Mouse (Mus musculus) stomach, postnatal 0 days (tissue): ENCODE measurements around the gene Klhl35. TPM values are rescaled to one million over a fixed set of nuclear protein-coding genes. Genes with fewer than 3 reads are reported as not detected.

Experiments used
- ATAC-seq: fragments of 200-750 bp; cut with Nextera tagmentation; 2 replicates; pipeline ENCODE4 v1.8.0; 2017; ENCODE audit not compliant: low FRiP score, low TSS enrichment
- DNase-seq: peaks from one replicate; pipeline ENCODE4 v3.0.0-alpha.2; 2016; ENCODE audit warnings: low spot score
- H3K27ac ChIP-seq: fragments of 300-500 bp; sonication (generic); replicated peaks from 2 replicates; pipeline ENCODE4 v1.5.1; 2014; ENCODE audit warnings: mild to moderate bottlenecking, control low read depth
- H3K27me3 ChIP-seq: fragments of 300-500 bp; sonication (generic); 2 replicates; pipeline ENCODE4 v1.6.1; 2014; ENCODE audit warnings: low read length; ENCODE audit not compliant: control insufficient read depth, insufficient read depth
- H3K36me3 ChIP-seq: fragments of 300-500 bp; sonication (generic); 2 replicates; pipeline ENCODE4 v1.6.1; 2014; ENCODE audit warnings: low read length, mixed read lengths; ENCODE audit not compliant: control insufficient read depth, insufficient read depth
- H3K4me1 ChIP-seq: fragments of 300-500 bp; sonication (generic); replicated peaks from 2 replicates; pipeline ENCODE4 v1.6.1; 2014; ENCODE audit warnings: antibody characterized with exemption; ENCODE audit not compliant: control insufficient read depth, insufficient read depth
- H3K4me2 ChIP-seq: fragments of 300-500 bp; sonication (generic); replicated peaks from 2 replicates; pipeline ENCODE4 v1.6.1; 2014; ENCODE audit warnings: low read depth, mild to moderate bottlenecking, control low read depth, moderate library complexity
- H3K4me3 ChIP-seq: fragments of 300-500 bp; sonication (generic); 2 replicates; pipeline ENCODE4 v1.5.1; 2014; ENCODE audit warnings: low read depth, low read length, control low read depth
- H3K9ac ChIP-seq: fragments of 300-500 bp; sonication (generic); 2 replicates; pipeline ENCODE4 v1.6.1; 2014; ENCODE audit warnings: mild to moderate bottlenecking, low read length, control low read depth, mixed read lengths
- H3K9me3 ChIP-seq: fragments of 300-500 bp; sonication (generic); 2 replicates; pipeline ENCODE4 v1.6.1; 2016; ENCODE audit warnings: low read length; ENCODE audit not compliant: control insufficient read depth
- CTCF ChIP-seq: IDR thresholded peaks from 2 replicates; pipeline ENCODE4 v1.5.1; 2016; ENCODE audit warnings: antibody characterized with exemption, low read depth, mild to moderate bottlenecking, moderate library complexity
- EP300 ChIP-seq: optimal IDR thresholded peaks from 2 replicates; pipeline ENCODE3; 2016; ENCODE audit warnings: antibody characterized with exemption
- WGBS: fragments of 180-500 bp; shearing (Covaris S2); extraction: QIAGEN DNeasy Blood & Tissue Kit; methylation state at CpG from one replicate; pipeline ENCODE4 v1.1.7; 2014; 5-methylcytosine and 5-hydroxymethylcytosine counted together
- polyA plus RNA-seq: library from polyadenylated mRNA; unstranded; fragments of >200 nt; fragmentation: Nextera tagmentation; extraction: Ambion mirVana; gene quantifications from 2 replicates; pipeline ENCODE4 v1.2.1, GENCODE M21; 2015

Gene Klhl35
- polyA plus RNA-seq, 1 experiment from 2014 or later: 0.97 TPM

GRCm38 (mm10) chr7:99475562-99475911 is 9.7 kb downstream of the Klhl35 start:
- Histone ChIP-seq H3K27me3 (no peaks in the 10 kb centered on the region), H3K4me3 (no peak overlapping the region), H3K27ac (no peak overlapping the region), H3K9ac (no peak overlapping the region), H3K4me1 (no peaks in the 10 kb centered on the region), H3K4me2 (no peak overlapping the region), H3K9me3 (no peaks in the 10 kb centered on the region), H3K36me3 (peaks cover 21% of the 10 kb centered on the region)
- DNase-seq (no peak), ATAC-seq (no peak)
- WGBS: 80% methylated on average over 2 of the region's 2 CpGs
- no peak for TF ChIP-seq CTCF
- TF ChIP-seq EP300: no peak

DNA sequence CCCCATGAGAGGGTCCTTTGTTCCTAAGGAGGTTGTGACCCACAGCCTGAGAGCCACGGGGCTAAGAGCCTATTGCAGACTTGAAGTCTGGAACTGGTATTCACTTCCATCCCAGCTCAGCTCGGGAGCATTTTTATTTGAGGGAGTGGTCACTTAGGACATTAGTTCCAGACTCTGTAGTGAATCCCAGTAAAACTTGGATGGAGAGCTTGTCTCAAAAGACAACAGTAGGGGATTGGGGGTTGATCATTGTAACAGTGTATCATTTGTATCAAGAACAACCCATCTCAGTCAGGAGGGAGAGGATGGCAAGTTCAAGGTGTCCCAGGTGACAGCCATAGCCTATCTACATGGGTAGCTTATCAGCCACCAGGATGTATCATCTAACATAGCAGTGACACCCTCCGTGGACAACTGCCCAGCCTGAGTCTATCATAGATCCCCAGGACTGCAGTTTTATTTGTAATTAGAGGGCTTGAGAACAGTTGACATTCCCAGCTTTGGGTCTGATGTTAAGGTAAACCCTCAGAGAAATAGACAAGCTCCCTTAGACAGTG is 10.8 kb downstream of the Klhl35 start:
- Histone ChIP-seq H3K4me3 (no peak overlapping the region), H3K27ac (no peak overlapping the region), H3K4me2 (no peak overlapping the region), H3K27me3 (no peaks in the 10 kb centered on the region), H3K36me3 (peaks cover 26% of the 10 kb centered on the region), H3K4me1 (peaks cover under 1% of the 10 kb centered on the region; the same call in 1 of the 2 replicates), H3K9me3 (no peaks in the 10 kb centered on the region), H3K9ac (no peak overlapping the region)
- ATAC-seq: no peak
- TF ChIP-seq CTCF (no peak), EP300 (no peak)
- no peak for DNase-seq
- 35% methylated on average over 3 of the region's 3 CpGs for WGBS

- Histone ChIP-seq H3K27ac (no peak overlapping the region), H3K27me3 (no peaks in the 10 kb centered on the region), H3K4me1 (peaks cover 6% of the 10 kb centered on the region), H3K36me3 (peaks cover 26% of the 10 kb centered on the region), H3K9ac (no peak overlapping the region), H3K4me2 (no peak overlapping the region), H3K9me3 (no peaks in the 10 kb centered on the region), H3K4me3 (no peak overlapping the region)
- TF ChIP-seq EP300: no peak
- peak; percentile 31 for TF ChIP-seq CTCF
- DNase-seq: no peak
- ATAC-seq: no peak
- 93% methylated on average over 5 of the region's 5 CpGs for WGBS
Measured at GRCm38 (mm10) chr7:99477235-99477634, 11.4 kb downstream of the Klhl35 start.

GRCm38 (mm10) chr7:99482637-99483036 is 16.8 kb downstream of the Klhl35 start:
- Histone ChIP-seq H3K27ac (peak overlapping the region; percentile 84; the same call in 1 of the 2 replicates), H3K36me3 (peaks cover 20% of the 10 kb centered on the region), H3K4me3 (peak overlapping the region; percentile 59), H3K4me1 (peaks cover 9% of the 10 kb centered on the region), H3K27me3 (no peaks in the 10 kb centered on the region), H3K9me3 (no peaks in the 10 kb centered on the region), H3K9ac (peak overlapping the region; percentile 69), H3K4me2 (peak overlapping the region; percentile 70)
- DNase-seq (no peak), ATAC-seq (no peak)
- TF ChIP-seq CTCF: no peak
- no peak for TF ChIP-seq EP300
- WGBS: 1% methylated on average over 6 of the region's 6 CpGs

DNA sequence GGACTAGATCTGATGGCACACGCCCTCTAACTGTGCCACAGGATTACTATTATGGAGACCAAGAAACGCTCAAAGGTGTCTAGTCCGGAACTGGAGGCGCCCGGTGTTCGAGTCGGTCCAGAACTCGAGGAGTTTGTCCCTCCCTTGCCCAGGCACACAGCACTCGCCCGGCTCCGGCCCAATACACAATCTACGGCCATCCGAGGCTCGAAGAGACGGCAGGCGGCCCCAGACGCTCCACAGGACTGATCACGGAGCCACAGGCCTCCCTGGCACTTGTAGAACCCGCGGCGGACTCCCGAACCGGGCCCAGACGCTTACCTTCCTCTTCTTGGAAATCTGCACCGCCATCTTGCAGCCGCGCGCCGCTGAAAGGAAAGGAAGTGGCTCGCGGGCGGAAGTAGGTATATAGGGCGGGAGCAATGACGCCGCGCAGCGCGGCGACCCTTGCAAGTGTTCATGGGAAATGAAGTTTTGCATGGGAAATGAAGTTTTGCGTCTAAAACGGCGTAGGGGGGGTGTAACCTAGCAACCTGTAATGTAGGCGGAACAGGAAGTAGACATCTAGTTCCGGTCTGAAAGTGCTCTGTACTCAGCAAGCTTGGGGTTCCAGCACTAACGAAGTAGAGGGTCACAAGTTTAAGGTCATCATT is 17.6 kb downstream of the Klhl35 start, which contains the start of gene Rps3:
Rps3 (minus strand) TSS at position 468 of the 653 bp plus-strand sequence.
- Histone ChIP-seq H3K27me3 (no peaks in the 10 kb centered on the region), H3K4me3 (peak within 1 kb of the TSS; percentile 59), H3K9me3 (no peaks in the 10 kb centered on the region), H3K27ac (peak within 1 kb of the TSS; percentile 84), H3K9ac (peak within 1 kb of the TSS; percentile 69), H3K4me2 (peak within 1 kb of the TSS; percentile 70), H3K36me3 (peaks cover 20% of the 10 kb centered on the region), H3K4me1 (peaks cover 9% of the 10 kb centered on the region)
- DNase-seq (peak; percentile 94), ATAC-seq (peak; percentile 97)
- WGBS: 1% methylated on average over 45 of the region's 45 CpGs
- peak; percentile 90 for TF ChIP-seq EP300
- TF ChIP-seq CTCF: no peak

- TF ChIP-seq CTCF: no peak
- TF ChIP-seq EP300: no peak
- ATAC-seq: no peak
- Histone ChIP-seq H3K9me3 (no peaks in the 10 kb centered on the region), H3K9ac (no peak overlapping the region), H3K4me1 (peaks cover 9% of the 10 kb centered on the region), H3K36me3 (peaks cover 18% of the 10 kb centered on the region), H3K27me3 (no peaks in the 10 kb centered on the region), H3K4me3 (peak overlapping the region; percentile 59), H3K4me2 (peak overlapping the region; percentile 39), H3K27ac (no peak overlapping the region)
- DNase-seq: no peak
- WGBS: 45% methylated on average over 8 of the region's 8 CpGs
Measured at GRCm38 (mm10) chr7:99483924-99484319, 18.1 kb downstream of the Klhl35 start.
